Mouse (Mus musculus) MEL (cell line): ENCODE measurements at regions not wholly inside any gene's neighbourhood (a gene's known extent, or its start where the extent isn't known, plus 50 kb on each side); places are given as distances from the start of the nearest gene placed in this dataset.
A peak's percentile ranks its signal among the peaks of the same experiment; 100 is the strongest.

ENCODE experiments used
- DNase-seq: peaks from one replicate; pipeline ENCODE4 v3.0.0; 2011; ENCODE audit warnings: low read depth, low spot score
- H3K27ac ChIP-seq: 2 replicates; pipeline ENCODE4 v1.5.1; 2012; ENCODE audit warnings: low read depth, mild to moderate bottlenecking, control low read depth, low read length, moderate library complexity; ENCODE audit not compliant: control insufficient read depth
- H3K27me3 ChIP-seq, 2 experiments: fragments of 150-350 bp in 1 of 2; sonication (generic) in 1 of 2; 2 replicates each; pipeline ENCODE4 v1.6.1; 2012; ENCODE audit warnings: low read length in 2 of 2, mild to moderate bottlenecking in 2 of 2, improper control_type of control experiment in 1 of 2, moderate library complexity in 1 of 2; ENCODE audit not compliant: insufficient read depth in 2 of 2, control insufficient read depth in 1 of 2
- H3K36me3 ChIP-seq, 2 experiments: 2 replicates each; pipeline ENCODE4 v1.6.1; 2012 to 2014; ENCODE audit warnings: low read length in 2 of 2, improper control_type of control experiment in 1 of 2, inconsistent platforms in 1 of 2, mild to moderate bottlenecking in 1 of 2; ENCODE audit not compliant: insufficient read depth in 2 of 2, control insufficient read depth in 1 of 2
- H3K4me1 ChIP-seq, 2 experiments: fragments of 150-350 bp in 1 of 2; sonication (generic) in 1 of 2; 2 replicates each; pipeline ENCODE4 v1.6.1; 2012; ENCODE audit warnings: low read length in 2 of 2, improper control_type of control experiment in 1 of 2, mild to moderate bottlenecking in 1 of 2; ENCODE audit not compliant: insufficient read depth in 2 of 2, control insufficient read depth in 1 of 2
- H3K4me3 ChIP-seq, 2 experiments: fragments of 150-350 bp in 1 of 2; sonication (generic) in 1 of 2; 2 replicates each; pipeline ENCODE4 v1.5.1; 2012; ENCODE audit warnings: low read depth in 2 of 2, low read length in 2 of 2, mild to moderate bottlenecking in 2 of 2, moderate library complexity in 2 of 2, control low read depth in 1 of 2, improper control_type of control experiment in 1 of 2; ENCODE audit not compliant: control insufficient read depth in 1 of 2, insufficient read depth in 1 of 2
- H3K79me2 ChIP-seq: 2 replicates; pipeline ENCODE4 v1.6.1; 2012; ENCODE audit warnings: mild to moderate bottlenecking, low read length, moderate library complexity; ENCODE audit not compliant: control insufficient read depth, poor library complexity, insufficient read depth
- H3K9ac ChIP-seq: 2 replicates; pipeline ENCODE4 v1.6.1; 2012; ENCODE audit warnings: low read depth, mild to moderate bottlenecking, control low read depth, low read length, moderate library complexity; ENCODE audit not compliant: control insufficient read depth, poor library complexity, severe bottlenecking
- H3K9me3 ChIP-seq: fragments of 150-350 bp; sonication (generic); replicated peaks from 2 replicates; pipeline ENCODE4 v1.6.1; 2012; ENCODE audit warnings: mild to moderate bottlenecking, low read length, improper control_type of control experiment, moderate library complexity; ENCODE audit not compliant: insufficient read depth
- CHD1 ChIP-seq: IDR thresholded peaks from 2 replicates; pipeline ENCODE4 v1.6.1; 2012; ENCODE audit warnings: low read depth, mild to moderate bottlenecking, inconsistent platforms, low read length, improper control_type of control experiment
- CHD2 ChIP-seq: IDR thresholded peaks from 2 replicates; pipeline ENCODE4 v1.6.1; 2011; ENCODE audit warnings: low read length, improper control_type of control experiment
- E2F4 ChIP-seq: IDR thresholded peaks from 2 replicates; pipeline ENCODE4 v1.6.1; 2011; ENCODE audit warnings: low read depth, low read length, improper control_type of control experiment, borderline replicate concordance
- ELF1 ChIP-seq: IDR thresholded peaks from 2 replicates; pipeline ENCODE4 v1.6.1; 2014; ENCODE audit warnings: low read depth, mild to moderate bottlenecking, inconsistent platforms, low read length, improper control_type of control experiment, moderate library complexity
- ETS1 ChIP-seq: IDR thresholded peaks from 2 replicates; pipeline ENCODE4 v1.6.1; 2012; ENCODE audit warnings: low read depth, mild to moderate bottlenecking, inconsistent platforms, low read length, improper control_type of control experiment, moderate library complexity
- GABPA ChIP-seq: IDR thresholded peaks from 2 replicates; pipeline ENCODE4 v1.6.1; 2012; ENCODE audit warnings: low read depth, mild to moderate bottlenecking, inconsistent platforms, low read length, improper control_type of control experiment, moderate library complexity
- GATA1 ChIP-seq: IDR thresholded peaks from 2 replicates; pipeline ENCODE4 v1.6.1; 2011; ENCODE audit warnings: low read depth, low read length, improper control_type of control experiment
- MAFK ChIP-seq: IDR thresholded peaks from 2 replicates; pipeline ENCODE4 v1.6.1; 2011; ENCODE audit warnings: low read depth, mild to moderate bottlenecking, low read length, improper control_type of control experiment, borderline replicate concordance
- MAX ChIP-seq: IDR thresholded peaks from 2 replicates; pipeline ENCODE4 v1.6.1; 2011; ENCODE audit warnings: low read length, improper control_type of control experiment
- MEF2A ChIP-seq: IDR thresholded peaks from 2 replicates; pipeline ENCODE4 v1.6.1; 2014; ENCODE audit warnings: low read depth, mild to moderate bottlenecking, inconsistent platforms, low read length, improper control_type of control experiment; ENCODE audit not compliant: poor library complexity, insufficient replicate concordance, severe bottlenecking; ENCODE audit errors: extremely low read depth
- MXI1 ChIP-seq: IDR thresholded peaks from 2 replicates; pipeline ENCODE4 v1.6.1; 2011; ENCODE audit warnings: mild to moderate bottlenecking, low read depth, low read length, improper control_type of control experiment
- MYB ChIP-seq: IDR thresholded peaks from 2 replicates; pipeline ENCODE4 v1.6.1; 2011; ENCODE audit warnings: mild to moderate bottlenecking, low read depth, low read length, improper control_type of control experiment
- MYC ChIP-seq: IDR thresholded peaks from 2 replicates; pipeline ENCODE4 v1.6.1; 2011; ENCODE audit warnings: low read depth, mild to moderate bottlenecking, low read length, improper control_type of control experiment, moderate library complexity
- NELFE ChIP-seq: IDR thresholded peaks from 2 replicates; pipeline ENCODE4 v1.6.1; 2011; ENCODE audit warnings: low read depth, low read length, improper control_type of control experiment
- POLR2A ChIP-seq, 2 experiments: IDR thresholded peaks; 2 replicates each; pipeline ENCODE4 v1.6.1; 2011 to 2012; ENCODE audit warnings: low read length in 2 of 2, mild to moderate bottlenecking in 2 of 2, control low read depth in 1 of 2, improper control_type of control experiment in 1 of 2, low read depth in 1 of 2, moderate library complexity in 1 of 2; ENCODE audit not compliant: control insufficient read depth in 1 of 2, insufficient read depth in 1 of 2, poor library complexity in 1 of 2
- RAD21 ChIP-seq: IDR thresholded peaks from 2 replicates; pipeline ENCODE4 v1.6.1; 2011; ENCODE audit warnings: mild to moderate bottlenecking, low read depth, low read length, improper control_type of control experiment
- SMC3 ChIP-seq: IDR thresholded peaks from 2 replicates; pipeline ENCODE4 v1.6.1; 2011; ENCODE audit warnings: low read depth, low read length, improper control_type of control experiment
- TAL1 ChIP-seq: IDR thresholded peaks from 2 replicates; pipeline ENCODE4 v1.6.1; 2012; ENCODE audit warnings: mild to moderate bottlenecking, inconsistent platforms, low read length, moderate library complexity, mixed read lengths
- TBP ChIP-seq: IDR thresholded peaks from 2 replicates; pipeline ENCODE4 v1.8.0; 2011; ENCODE audit warnings: low read depth, low read length, improper control_type of control experiment
- TCF12 ChIP-seq: IDR thresholded peaks from 2 replicates; pipeline ENCODE4 v1.6.1; 2014; ENCODE audit warnings: low read depth, mild to moderate bottlenecking, inconsistent platforms, low read length, improper control_type of control experiment, moderate library complexity
- UBTF ChIP-seq: IDR thresholded peaks from 2 replicates; pipeline ENCODE4 v1.6.1; 2012; ENCODE audit warnings: low read depth, mild to moderate bottlenecking, inconsistent platforms, low read length, improper control_type of control experiment, moderate library complexity, borderline replicate concordance; ENCODE audit not compliant: insufficient read depth
- ZC3H11A ChIP-seq: IDR thresholded peaks from 2 replicates; pipeline ENCODE4 v1.6.1; 2012; ENCODE audit warnings: low read depth, mild to moderate bottlenecking, inconsistent platforms, low read length, improper control_type of control experiment

DNA sequence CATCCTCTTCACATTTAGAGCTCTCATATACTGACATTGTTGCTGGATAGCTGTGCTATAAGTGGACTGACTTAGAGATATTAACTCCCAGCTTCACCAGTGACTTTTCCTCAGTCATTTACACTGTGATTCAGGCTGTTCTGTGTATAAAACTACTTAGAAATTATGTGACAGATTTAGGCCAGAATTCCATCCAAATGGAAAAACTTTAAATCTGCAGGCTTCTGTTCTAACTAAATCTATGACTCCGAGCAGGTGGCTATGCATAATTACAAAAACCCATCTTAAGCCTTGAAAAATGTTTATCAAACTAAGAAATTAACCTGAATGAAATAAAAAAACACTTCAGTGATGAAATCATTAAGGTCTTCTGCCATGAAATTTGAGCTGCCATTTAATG lies 927.7 kb downstream of the Lrfn5 start:
- H3K27me3 ChIP-seq, result no peaks in the 10 kb centered on the region
- H3K79me2 ChIP-seq, result no peaks in the 10 kb centered on the region
- no peak overlapping the region for H3K27ac ChIP-seq
- no peak overlapping the region for H3K9ac ChIP-seq
- TF ChIP-seq MXI1 (no peak), POLR2A (IDR thresholded peaks at IDR 0.05; ENCODE audit: control insufficient read depth in 1 of 2, insufficient read depth in 1 of 2, low read depth in 1 of 2, low read length in 2 of 2, poor library complexity in 1 of 2) (no peak), TCF12 (no peak), MYB (no peak), GABPA (no peak), MYC (no peak), TBP (no peak), ELF1 (no peak), GATA1 (no peak), MEF2A (no peak), NELFE (no peak), MAX (no peak), CHD1 (no peak), UBTF (no peak), ETS1 (no peak), SMC3 (no peak), ZC3H11A (no peak), TAL1 (no peak), E2F4 (no peak), RAD21 (no peak)
- H3K9me3 ChIP-seq, result no peaks in the 10 kb centered on the region
- DNase-seq, result no peak
- H3K36me3 ChIP-seq, result no peaks in the 10 kb centered on the region
- no peaks in the 10 kb centered on the region for H3K4me1 ChIP-seq
- H3K4me3 ChIP-seq, result no peak overlapping the region

DNA sequence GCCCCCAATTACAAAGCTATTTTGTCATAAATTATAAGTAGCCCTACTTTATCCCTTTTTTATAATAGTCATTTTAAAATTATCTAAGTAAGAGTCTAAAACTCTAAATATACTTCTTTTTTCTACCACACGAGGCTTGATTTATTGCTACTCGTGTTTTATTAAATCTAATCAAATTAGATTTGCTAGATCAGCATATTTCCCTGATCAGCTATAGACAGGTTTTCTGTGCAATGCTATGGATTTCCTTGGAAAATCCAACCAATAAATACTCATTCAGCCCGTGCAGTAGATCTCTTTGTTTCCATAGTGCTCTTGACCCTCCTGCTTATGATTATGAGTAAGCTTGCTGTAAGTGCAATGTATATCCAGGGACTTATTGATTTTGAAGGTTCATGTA lies 960.4 kb downstream of the Lrfn5 start:
- H3K9ac ChIP-seq, result no peak overlapping the region
- no peak overlapping the region for H3K4me3 ChIP-seq
- H3K4me1 ChIP-seq, result no peaks in the 10 kb centered on the region
- no peaks in the 10 kb centered on the region for H3K79me2 ChIP-seq
- no peak for DNase-seq
- H3K27ac ChIP-seq, result no peak overlapping the region
- H3K36me3 ChIP-seq, result no peaks in the 10 kb centered on the region
- H3K27me3 ChIP-seq, result no peaks in the 10 kb centered on the region
- peak; percentile 67; the same call in 1 of the 2 replicates for TF ChIP-seq MAFK
- no peak for TF ChIP-seq CHD2
- no peaks in the 10 kb centered on the region for H3K9me3 ChIP-seq
